Mouse (Mus musculus) NIH3T3 (cell line): Measurements from ENCODE around the gene Fxr2.

ENCODE experiments used
- DNase-seq: peaks from one replicate; pipeline ENCODE4 v3.0.0-alpha.2; 2012; ENCODE audit warnings: low read depth

Gene Fxr2

GRCm38 (mm10) chr11:69632284-69633089, at the start of gene Fxr2:
Fxr2 (plus strand) TSS chr11:69632990.
- DNase-seq, result peak; percentile 100

GRCm38 (mm10) chr11:69584008-69584407, 48.8 kb upstream of the Fxr2 start:
- DNase-seq, result no peak

- no peak for DNase-seq
These were observed 47.9 kb upstream of the Fxr2 start for GRCm38 (mm10) chr11:69584937-69585336.

GRCm38 (mm10) chr11:69585718-69586325, 47.0 kb upstream of the Fxr2 start:
- no peak for DNase-seq

GRCm38 (mm10) chr11:69589207-69589834, 43.5 kb upstream of the Fxr2 start:
- no peak for DNase-seq

- no peak for DNase-seq
These were observed 42.2 kb upstream of the Fxr2 start for GRCm38 (mm10) chr11:69590622-69591021.

- no peak for DNase-seq
These were observed 41.4 kb upstream of the Fxr2 start for GRCm38 (mm10) chr11:69591424-69591823.

GRCm38 (mm10) chr11:69591899-69592637, 40.7 kb upstream of the Fxr2 start:
- no peak for DNase-seq

GRCm38 (mm10) chr11:69592799-69593198, 40.0 kb upstream of the Fxr2 start:
- DNase-seq, result no peak

GRCm38 (mm10) chr11:69594853-69595252, 37.9 kb upstream of the Fxr2 start:
- DNase-seq, result no peak

GRCm38 (mm10) chr11:69599436-69599835, 33.4 kb upstream of the Fxr2 start:
- DNase-seq, result no peak

GRCm38 (mm10) chr11:69600098-69600497, 32.7 kb upstream of the Fxr2 start:
- peak; percentile 84 for DNase-seq

- DNase-seq, result no peak
These were observed 31.0 kb upstream of the Fxr2 start for GRCm38 (mm10) chr11:69601768-69602167.

GRCm38 (mm10) chr11:69603516-69603915, 29.3 kb upstream of the Fxr2 start:
- DNase-seq, result no peak

GRCm38 (mm10) chr11:69604347-69604746, 28.4 kb upstream of the Fxr2 start:
- DNase-seq, result no peak

GRCm38 (mm10) chr11:69604795-69605664, 27.8 kb upstream of the Fxr2 start:
- DNase-seq, result no peak

- peak; percentile 54 for DNase-seq
These were observed 26.9 kb upstream of the Fxr2 start, which contains the start of gene Atp1b2 for GRCm38 (mm10) chr11:69605726-69606490. Atp1b2 (minus strand) TSS chr11:69605942.

GRCm38 (mm10) chr11:69606491-69606795, 26.3 kb upstream of the Fxr2 start:
- DNase-seq, result no peak

GRCm38 (mm10) chr11:69606832-69607231, 26.0 kb upstream of the Fxr2 start:
- DNase-seq, result no peak

- no peak for DNase-seq
These were observed 24.3 kb upstream of the Fxr2 start for GRCm38 (mm10) chr11:69608525-69608924.

GRCm38 (mm10) chr11:69609416-69609815, 23.4 kb upstream of the Fxr2 start:
- no peak for DNase-seq
